Mouse (Mus musculus) testis, postnatal 10 days (tissue): ENCODE measurements around the gene Sirpb1c.
"Not testable (repeated sequence)": the region's sequence is repeated elsewhere in the genome, so short reads cannot be mapped to it uniquely, and the experiment has no call there.

Experiments
- DNase-seq: peaks from one replicate; pipeline ENCODE4 v3.0.0; 2021; ENCODE audit warnings: low spot score

Sirpb1c gene

GRCm38 (mm10) chr3:15848280-15848679 lies at the start of gene Sirpb1c:
TSS of gene Sirpb1c (minus strand) at chr3:15848528.
- not testable (repeated sequence) for DNase-seq

GRCm38 (mm10) chr3:15886380-15886779 lies 38.1 kb upstream of the Sirpb1c start:
- DNase-seq, result no peak

GRCm38 (mm10) chr3:15855773-15856172 lies 7.4 kb upstream of the Sirpb1c start:
- not testable (repeated sequence) for DNase-seq

GRCm38 (mm10) chr3:15849922-15850321 lies 1.6 kb upstream of the Sirpb1c start:
- DNase-seq, result no peak

GRCm38 (mm10) chr3:15847332-15848047 lies 838 bp downstream of the Sirpb1c start:
- no peak for DNase-seq

- DNase-seq, result not testable (repeated sequence)
Measured at GRCm38 (mm10) chr3:15773642-15774041, 74.7 kb downstream of the Sirpb1c start.
